In the genomic region with DNA sequence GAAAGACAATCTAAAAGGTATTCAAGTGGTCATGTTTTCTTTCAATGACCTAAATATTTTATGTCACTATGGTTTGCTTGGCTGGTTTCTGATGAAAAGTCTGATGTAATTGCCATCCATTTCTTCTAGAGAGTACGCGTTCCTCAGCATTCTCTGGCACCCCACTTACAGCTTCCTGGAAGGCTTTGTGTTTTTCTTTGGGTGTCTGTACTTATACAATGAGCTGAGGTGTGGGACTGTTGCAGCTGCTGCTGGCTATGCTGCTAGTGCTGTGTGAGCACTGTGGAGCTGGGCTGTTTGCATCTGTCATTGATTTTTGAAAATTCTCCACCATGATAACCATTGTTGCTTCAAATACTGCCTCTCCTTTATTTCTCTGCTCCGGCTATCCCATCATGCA, we compare ENCODE assay signal across 26 mouse cellular contexts. TPM values are rescaled to one million over a fixed set of nuclear protein-coding genes. Genes with fewer than 3 reads are reported as not detected.
DNase-seq lines count a peak whose midpoint lies in the region; ATAC-seq lines count a peak whose summit lies in the region.
"Had no signal": no experiment of that assay in that cellular context is flagged by ENCODE, and none has a peak within 500 bp of the region (broad histone marks: within the 10 kb centered on the region; RNA-seq: fewer than 3 reads in every experiment).

No protein-coding gene starts in this region.

- no peaks in the 10 kb centered on the region for H3K27me3 ChIP-seq in heart, embryonic 15.5 days
- no peaks in the 10 kb centered on the region for H3K27me3 ChIP-seq in lung, embryonic 16.5 days (ENCODE audit: control insufficient read depth, insufficient read depth, low read depth, low read length)
- H3K27me3 ChIP-seq in kidney, embryonic 14.5 days (ENCODE audit: control insufficient read depth, insufficient read depth, low read length): no peaks in the 10 kb centered on the region
- H3K27me3 ChIP-seq: forebrain, embryonic 13.5 days; hindbrain, embryonic 12.5 days; hindbrain, embryonic 15.5 days had no signal

- peak overlapping the region; percentile 54 for H3K27ac ChIP-seq in heart, embryonic 15.5 days
- H3K27ac ChIP-seq in lung, embryonic 16.5 days (ENCODE audit: low read length): peak overlapping the region; percentile 13; the same call in 1 of the 2 replicates
- H3K27ac ChIP-seq in kidney, embryonic 14.5 days (ENCODE audit: low read depth, low read length): no peak overlapping the region
- H3K27ac ChIP-seq: forebrain, embryonic 10.5 days; forebrain, embryonic 13.5 days; hindbrain, embryonic 12.5 days; hindbrain, embryonic 15.5 days had no signal

- H3K9ac ChIP-seq in heart, embryonic 15.5 days: no peak overlapping the region
- no peak overlapping the region for H3K9ac ChIP-seq in lung, embryonic 16.5 days (ENCODE audit: low read length)
- no peak overlapping the region for H3K9ac ChIP-seq in kidney, embryonic 14.5 days (ENCODE audit: low read depth, low read length)
- H3K9ac ChIP-seq: forebrain, embryonic 13.5 days; hindbrain, embryonic 12.5 days; hindbrain, embryonic 15.5 days had no signal

- H3K4me2 ChIP-seq in heart, embryonic 15.5 days: no peak overlapping the region
- H3K4me2 ChIP-seq in lung, embryonic 16.5 days (ENCODE audit: low read depth, low read length): no peak overlapping the region
- H3K4me2 ChIP-seq in kidney, embryonic 14.5 days (replicated peaks; ENCODE audit: low read depth, low read length): no peak overlapping the region
- H3K4me2 ChIP-seq: forebrain, embryonic 13.5 days; hindbrain, embryonic 12.5 days; hindbrain, embryonic 15.5 days had no signal

- no peak for DNase-seq in heart, postnatal 36 days
- DNase-seq in NIH3T3 (ENCODE audit: low read depth): peak; percentile 40
- DNase-seq in lung, postnatal 14 days: peak; percentile 19
- DNase-seq in gastrocnemius, postnatal 36 days: no peak
- DNase-seq in kidney, postnatal 4 days: no peak
- DNase-seq: adrenal gland, adult 8-10 months; adrenal gland, postnatal 25 days; cerebellum, adult 11-12 months; cerebellum, adult 8-10 months; cerebellum, postnatal 10 days; cerebellum, postnatal 36 days; gastrocnemius, postnatal 10 days; heart, adult 18-20 months; heart, postnatal 10 days had no signal

- no peaks in the 10 kb centered on the region for H3K36me3 ChIP-seq in heart, embryonic 15.5 days
- H3K36me3 ChIP-seq in lung, embryonic 16.5 days (ENCODE audit: control insufficient read depth, insufficient read depth, low read length): no peaks in the 10 kb centered on the region
- H3K36me3 ChIP-seq in kidney, embryonic 14.5 days (ENCODE audit: control insufficient read depth, insufficient read depth, low read length): no peaks in the 10 kb centered on the region
- H3K36me3 ChIP-seq: forebrain, embryonic 10.5 days; hindbrain, embryonic 12.5 days; hindbrain, embryonic 15.5 days had no signal

- no peak overlapping the region for H3K4me3 ChIP-seq in heart, embryonic 15.5 days
- no peak overlapping the region for H3K4me3 ChIP-seq in lung, embryonic 16.5 days (ENCODE audit: low read length)
- no peak overlapping the region for H3K4me3 ChIP-seq in kidney, embryonic 14.5 days (ENCODE audit: low read length)
- H3K4me3 ChIP-seq: forebrain, embryonic 10.5 days; forebrain, embryonic 13.5 days; hindbrain, embryonic 12.5 days; hindbrain, embryonic 15.5 days had no signal

- peaks cover 16% of the 10 kb centered on the region for H3K4me1 ChIP-seq in heart, embryonic 15.5 days (replicated peaks)
- H3K4me1 ChIP-seq in lung, embryonic 16.5 days (replicated peaks; ENCODE audit: control insufficient read depth, insufficient read depth, low read length): peaks cover 14% of the 10 kb centered on the region
- H3K4me1 ChIP-seq in kidney, embryonic 14.5 days (ENCODE audit: control insufficient read depth, insufficient read depth, low read length): no peaks in the 10 kb centered on the region; the same call in 1 of the 2 replicates
- H3K4me1 ChIP-seq: forebrain, embryonic 10.5 days; hindbrain, embryonic 12.5 days; hindbrain, embryonic 15.5 days had no signal

- WGBS in heart, embryonic 15.5 days: 82% methylated on average over 3 of the region's 3 CpGs
- 61% methylated on average over 3 of the region's 3 CpGs for WGBS in lung, embryonic 16.5 days
- 90% methylated on average over 3 of the region's 3 CpGs for WGBS in kidney, embryonic 14.5 days

- intact Hi-C loops in heart, postnatal 36 days (cut with DNase I): no loop called here
- intact Hi-C loops in gastrocnemius, postnatal 36 days (cut with DNase I): no loop called here

- no peak; the same call in 1 of the 2 replicates for ATAC-seq in heart, embryonic 15.5 days (replicated peaks; ENCODE audit: insufficient number of reproducible peaks, insufficient read depth, low FRiP score, low read depth)
- peak; percentile 83 for ATAC-seq in lung, embryonic 16.5 days (ENCODE audit: low read depth)
- ATAC-seq in kidney, embryonic 14.5 days (ENCODE audit: low FRiP score, low TSS enrichment): no peak
- ATAC-seq: activated CD4-positive, CD25-positive, alpha-beta regulatory T cell, adult 4 months; CD4-positive, CD25-positive, alpha-beta regulatory T cell, adult 4 months; forebrain, embryonic 13.5 days; forebrain, embryonic 16.5 days had no signal

- no peaks in the 10 kb centered on the region for H3K9me3 ChIP-seq in heart, embryonic 15.5 days (replicated peaks)
- no peaks in the 10 kb centered on the region for H3K9me3 ChIP-seq in lung, embryonic 16.5 days (ENCODE audit: control insufficient read depth, low read length)
- no peaks in the 10 kb centered on the region for H3K9me3 ChIP-seq in kidney, embryonic 14.5 days (ENCODE audit: control insufficient read depth, low read length)
- H3K9me3 ChIP-seq: forebrain, embryonic 10.5 days; forebrain, embryonic 13.5 days; hindbrain, embryonic 12.5 days; hindbrain, embryonic 15.5 days had no signal

RNA-seq across cellular contexts. Expression of a gene that starts 56.4 kb away (rescaled TPM):
- polyA plus RNA-seq in heart, embryonic 15.5 days (2015; fragmentation: Nextera tagmentation; extraction: Ambion mirVana): 14.0 and 17.4 TPM in 2 replicates
- 10 to 100 TPM in 1 of 2 experiments, 1 to 10 TPM in 1; 10.0 to 11.4 TPM for total RNA-seq in heart, postnatal 36 days (2021)
- 32.2 and 35.3 TPM in 2 replicates for polyA plus RNA-seq in lung, embryonic 16.5 days (2015; fragmentation: Nextera tagmentation; extraction: Ambion mirVana)
- 13.3 and 14.2 TPM in 2 replicates for polyA plus RNA-seq in kidney, embryonic 14.5 days (2014; fragmentation: Nextera tagmentation; extraction: Ambion mirVana)
- total RNA-seq in gastrocnemius, postnatal 36 days (2021): 1 to 10 TPM; 5.2 to 5.7 TPM
- total RNA-seq: hematopoietic stem cell, adult 5-6 weeks; MEL had no signal
- polyA plus RNA-seq: activated CD4-positive, CD25-positive, alpha-beta regulatory T cell, adult 4 months; CD4-positive, CD25-positive, alpha-beta regulatory T cell, adult 4 months had no signal

Comparison
In these comparisons a context has a peak if more than half of its experiments do, and no peak if none do; other contexts are left out.
1. DNase-seq: peak in NIH3T3 (single experiment) and lung, postnatal 14 days (single experiment); none in heart, postnatal 36 days (0 of 2), gastrocnemius, postnatal 36 days (0 of 2) and kidney, postnatal 4 days (0 of 2).